Mouse (Mus musculus): ENCODE measurements at regions not wholly inside any gene's neighbourhood (a gene's known extent, or its start where the extent isn't known, plus 50 kb on each side); places are given as distances from the start of the nearest gene placed in this dataset.

- TF ChIP-seq CTCF (IDR thresholded peaks at IDR 0.05; ENCODE audit: insufficient read depth, low read length) (no peak), POLR2A (IDR thresholded peaks at IDR 0.05; ENCODE audit: borderline replicate concordance, extremely low read depth, low read depth, low read length) (no peak)
These were observed 191.7 kb upstream of the Jag1 start for GRCm38 (mm10) chr2:137308116-137308515.

Measured in lung, adult 2 months (tissue).